Mouse (Mus musculus): ENCODE measurements around the gene Fance. TPM values are rescaled to one million over a fixed set of nuclear protein-coding genes. Genes with fewer than 3 reads are reported as not detected.

The Fance gene
- total and polyA plus RNA-seq, 2 experiments from 2014 or later = 13.8 to 14.1 TPM

- 80% methylated on average over 10 of the region's 10 CpGs for WGBS
- Histone ChIP-seq H3K4me3 (ENCODE audit: low read depth, low read length) (no peak overlapping the region), H3K4me2 (ENCODE audit: low read depth, low read length) (no peak overlapping the region), H3K9ac (replicated peaks; ENCODE audit: low read depth, low read length) (no peak overlapping the region), H3K27ac (ENCODE audit: low read depth) (no peak overlapping the region), H3K36me3 (replicated peaks; ENCODE audit: control insufficient read depth, insufficient read depth, low read length) (peaks cover 26% of the 10 kb centered on the region), H3K4me1 (ENCODE audit: control insufficient read depth, insufficient read depth) (peaks cover 2% of the 10 kb centered on the region), H3K27me3 (ENCODE audit: control insufficient read depth, insufficient read depth, low read length) (no peaks in the 10 kb centered on the region), H3K9me3 (replicated peaks; ENCODE audit: control insufficient read depth, low read length) (no peaks in the 10 kb centered on the region)
- DNase-seq (ENCODE audit: low spot score) (no peak), ATAC-seq (ENCODE audit: insufficient read depth, low read depth) (no peak)
- TF ChIP-seq EP300 (IDR thresholded peaks at IDR 0.05; ENCODE audit: low read depth) (no peak), CTCF (IDR thresholded peaks at IDR 0.05; ENCODE audit: low read depth) (no peak)
These were observed 21.9 kb downstream of the Fance start for GRCm38 (mm10) chr17:28335267-28335666.

GRCm38 (mm10) chr17:28337547-28337946, 24.2 kb downstream of the Fance start:
- ATAC-seq (ENCODE audit: insufficient read depth, low read depth) = no peak
- Histone ChIP-seq H3K4me3 (ENCODE audit: low read depth, low read length) (no peak overlapping the region), H3K9me3 (replicated peaks; ENCODE audit: control insufficient read depth, low read length) (no peaks in the 10 kb centered on the region), H3K4me2 (ENCODE audit: low read depth, low read length) (no peak overlapping the region), H3K9ac (replicated peaks; ENCODE audit: low read depth, low read length) (no peak overlapping the region), H3K4me1 (ENCODE audit: control insufficient read depth, insufficient read depth) (peaks cover 14% of the 10 kb centered on the region), H3K36me3 (replicated peaks; ENCODE audit: control insufficient read depth, insufficient read depth, low read length) (peaks cover 13% of the 10 kb centered on the region; the same call in 1 of the 2 replicates), H3K27ac (ENCODE audit: low read depth) (no peak overlapping the region), H3K27me3 (ENCODE audit: control insufficient read depth, insufficient read depth, low read length) (no peaks in the 10 kb centered on the region)
- 91% methylated on average over 7 of the region's 7 CpGs for WGBS
- TF ChIP-seq EP300 (IDR thresholded peaks at IDR 0.05; ENCODE audit: low read depth) (no peak), CTCF (IDR thresholded peaks at IDR 0.05; ENCODE audit: low read depth) (no peak)
- DNase-seq (ENCODE audit: low spot score) = no peak

- 42% methylated on average over 7 of the region's 7 CpGs for WGBS
- H3K36me3 ChIP-seq (replicated peaks; ENCODE audit: control insufficient read depth, insufficient read depth, low read length) = peaks cover 6% of the 10 kb centered on the region; the same call in 1 of the 2 replicates
- no peaks in the 10 kb centered on the region for H3K9me3 ChIP-seq (replicated peaks; ENCODE audit: control insufficient read depth, low read length)
- ATAC-seq (ENCODE audit: insufficient read depth, low read depth) = peak; percentile 59
- DNase-seq (ENCODE audit: low spot score) = no peak
- TF ChIP-seq EP300 (IDR thresholded peaks at IDR 0.05; ENCODE audit: low read depth) (no peak), CTCF (IDR thresholded peaks at IDR 0.05; ENCODE audit: low read depth) (no peak)
- peak overlapping the region; percentile 88 for H3K27ac ChIP-seq (ENCODE audit: low read depth)
- no peaks in the 10 kb centered on the region for H3K27me3 ChIP-seq (ENCODE audit: control insufficient read depth, insufficient read depth, low read length)
- H3K4me3 ChIP-seq (ENCODE audit: low read depth, low read length) = peak overlapping the region; percentile 19
- peak overlapping the region; percentile 61 for H3K9ac ChIP-seq (replicated peaks; ENCODE audit: low read depth, low read length)
- peaks cover 33% of the 10 kb centered on the region for H3K4me1 ChIP-seq (ENCODE audit: control insufficient read depth, insufficient read depth)
- H3K4me2 ChIP-seq (ENCODE audit: low read depth, low read length) = peak overlapping the region; percentile 57
These were observed 27.3 kb downstream of the Fance start for GRCm38 (mm10) chr17:28340578-28340977.

GRCm38 (mm10) chr17:28341091-28341490, 27.8 kb downstream of the Fance start:
- Histone ChIP-seq H3K27me3 (ENCODE audit: control insufficient read depth, insufficient read depth, low read length) (no peaks in the 10 kb centered on the region), H3K4me3 (ENCODE audit: low read depth, low read length) (peak overlapping the region; percentile 19), H3K9me3 (replicated peaks; ENCODE audit: control insufficient read depth, low read length) (no peaks in the 10 kb centered on the region), H3K27ac (ENCODE audit: low read depth) (peak overlapping the region; percentile 88), H3K4me2 (ENCODE audit: low read depth, low read length) (peak overlapping the region; percentile 57), H3K36me3 (replicated peaks; ENCODE audit: control insufficient read depth, insufficient read depth, low read length) (peaks cover 6% of the 10 kb centered on the region; the same call in 1 of the 2 replicates), H3K9ac (replicated peaks; ENCODE audit: low read depth, low read length) (peak overlapping the region; percentile 61), H3K4me1 (ENCODE audit: control insufficient read depth, insufficient read depth) (peaks cover 38% of the 10 kb centered on the region)
- ATAC-seq (ENCODE audit: insufficient read depth, low read depth) (peak; percentile 87), DNase-seq (ENCODE audit: low spot score) (peak; percentile 83)
- no peak for TF ChIP-seq CTCF (IDR thresholded peaks at IDR 0.05; ENCODE audit: low read depth)
- no peak for TF ChIP-seq EP300 (IDR thresholded peaks at IDR 0.05; ENCODE audit: low read depth)
- WGBS = 3% methylated on average over 26 of the region's 26 CpGs

- ATAC-seq (ENCODE audit: insufficient read depth, low read depth) = no peak
- DNase-seq (ENCODE audit: low spot score) = no peak
- peak overlapping the region; percentile 35; the same call in 1 of the 2 replicates for H3K9ac ChIP-seq (replicated peaks; ENCODE audit: low read depth, low read length)
These were observed 30.8 kb downstream of the Fance start for GRCm38 (mm10) chr17:28344050-28344607.

GRCm38 (mm10) chr17:28344670-28345069, 31.4 kb downstream of the Fance start:
- peak overlapping the region; percentile 60 for H3K27ac ChIP-seq (ENCODE audit: low read depth)
- no peak for ATAC-seq (ENCODE audit: insufficient read depth, low read depth)
- DNase-seq (ENCODE audit: low spot score) = no peak
- no peaks in the 10 kb centered on the region for H3K27me3 ChIP-seq (ENCODE audit: control insufficient read depth, insufficient read depth, low read length)
- H3K4me1 ChIP-seq (ENCODE audit: control insufficient read depth, insufficient read depth) = peaks cover 57% of the 10 kb centered on the region
- 53% methylated on average over 3 of the region's 3 CpGs for WGBS
- H3K4me3 ChIP-seq (ENCODE audit: low read depth, low read length) = no peak overlapping the region
- TF ChIP-seq CTCF (IDR thresholded peaks at IDR 0.05; ENCODE audit: low read depth) = no peak
- TF ChIP-seq EP300 (IDR thresholded peaks at IDR 0.05; ENCODE audit: low read depth) = no peak
- H3K9ac ChIP-seq (replicated peaks; ENCODE audit: low read depth, low read length) = peak overlapping the region; percentile 16; the same call in 1 of the 2 replicates
- no peaks in the 10 kb centered on the region for H3K36me3 ChIP-seq (replicated peaks; ENCODE audit: control insufficient read depth, insufficient read depth, low read length)
- H3K4me2 ChIP-seq (ENCODE audit: low read depth, low read length) = no peak overlapping the region
- H3K9me3 ChIP-seq (replicated peaks; ENCODE audit: control insufficient read depth, low read length) = no peaks in the 10 kb centered on the region

More at GRCm38 (mm10) chr17:28344050-28344607, 30.8 kb downstream of the Fance start:
- Histone ChIP-seq H3K4me3 (ENCODE audit: low read depth, low read length) (no peak overlapping the region), H3K9me3 (replicated peaks; ENCODE audit: control insufficient read depth, low read length) (no peaks in the 10 kb centered on the region), H3K27me3 (ENCODE audit: control insufficient read depth, insufficient read depth, low read length) (no peaks in the 10 kb centered on the region), H3K36me3 (replicated peaks; ENCODE audit: control insufficient read depth, insufficient read depth, low read length) (no peaks in the 10 kb centered on the region), H3K4me1 (ENCODE audit: control insufficient read depth, insufficient read depth) (peaks cover 53% of the 10 kb centered on the region), H3K27ac (ENCODE audit: low read depth) (peak overlapping the region; percentile 60), H3K4me2 (ENCODE audit: low read depth, low read length) (no peak overlapping the region)
- WGBS = 16% methylated on average over 4 of the region's 4 CpGs
- TF ChIP-seq CTCF (IDR thresholded peaks at IDR 0.05; ENCODE audit: low read depth) = no peak
- TF ChIP-seq EP300 (IDR thresholded peaks at IDR 0.05; ENCODE audit: low read depth) = no peak
